10 mouse cellular contexts compared by ENCODE assay signal in genomic region chr10:41451656-41452055, GRCm38 (mm10). TPM values are rescaled to one million over a fixed set of nuclear protein-coding genes. Genes with fewer than 3 reads are reported as not detected.
A peak's percentile ranks its signal among the peaks of the same experiment; 100 is the strongest.
DNase-seq lines count a peak whose midpoint lies in the region; ATAC-seq and TF ChIP-seq lines count a peak whose summit lies in the region.
"Had no signal": no experiment of that assay in that cellular context is flagged by ENCODE, and none has a peak within 500 bp of the region (broad histone marks: within the 10 kb centered on the region; RNA-seq: fewer than 3 reads in every experiment).

No protein-coding gene starts in this region.

- no peak for TF ChIP-seq EP300 in liver, embryonic 14.5 days (IDR thresholded peaks at IDR 0.05; ENCODE audit: low read depth)

- H3K4me1 ChIP-seq in heart, embryonic 10.5 days = peaks cover 22% of the 10 kb centered on the region
- peaks cover 26% of the 10 kb centered on the region for H3K4me1 ChIP-seq in embryonic facial prominence, embryonic 10.5 days
- peaks cover 8 to 24% of the 10 kb centered on the region in 2 experiments for H3K4me1 ChIP-seq in liver, embryonic 14.5 days (replicated peaks; ENCODE audit: control insufficient read depth in 2 of 2, insufficient read depth in 2 of 2, low read length in 1 of 2)

- no peaks in the 10 kb centered on the region for H3K9me3 ChIP-seq in heart, embryonic 10.5 days
- H3K9me3 ChIP-seq in embryonic facial prominence, embryonic 10.5 days = no peaks in the 10 kb centered on the region
- H3K9me3 ChIP-seq in liver, embryonic 14.5 days (ENCODE audit: control insufficient read depth, low read length) = no peaks in the 10 kb centered on the region

- ATAC-seq in liver, embryonic 14.5 days (ENCODE audit: insufficient read depth) = no peak

- peaks cover 34% of the 10 kb centered on the region for H3K36me3 ChIP-seq in heart, embryonic 10.5 days
- H3K36me3 ChIP-seq in embryonic facial prominence, embryonic 10.5 days (replicated peaks) = peaks cover 49% of the 10 kb centered on the region
- H3K36me3 ChIP-seq in liver, embryonic 14.5 days (replicated peaks; ENCODE audit: control insufficient read depth, insufficient read depth, low read depth) = peaks cover 3% of the 10 kb centered on the region; the same call in 1 of the 2 replicates

- H3K4me2 ChIP-seq in liver, embryonic 14.5 days (ENCODE audit: low read depth) = peak overlapping the region; percentile 13; the same call in 1 of the 2 replicates

- no peak for TF ChIP-seq CTCF in liver, embryonic 14.5 days (IDR thresholded peaks at IDR 0.05; ENCODE audit: low read depth)

- H3K27ac ChIP-seq in heart, embryonic 10.5 days = 0 out of 2 replicates have a peak overlapping the region, but pooled peaks have one; percentile 6
- H3K27ac ChIP-seq in embryonic facial prominence, embryonic 10.5 days (replicated peaks) = no peak overlapping the region
- no peak overlapping the region for H3K27ac ChIP-seq in liver, embryonic 14.5 days

- no peak overlapping the region for H3K4me3 ChIP-seq in heart, embryonic 10.5 days
- peak overlapping the region; percentile 81; the same call in 1 of the 2 replicates for H3K4me3 ChIP-seq in embryonic facial prominence, embryonic 10.5 days
- no peak overlapping the region for H3K4me3 ChIP-seq in liver, embryonic 14.5 days (ENCODE audit: insufficient read depth in 1 of 2, low read depth in 2 of 2, low read length in 2 of 2)

- no peak for DNase-seq in heart, embryonic 10.5 days (ENCODE audit: low spot score)
- no peak for DNase-seq in heart, postnatal 25 days (ENCODE audit: low spot score)
- no peak for DNase-seq in embryonic facial prominence, embryonic 10.5 days (ENCODE audit: low spot score)
- peak; percentile 70 to 73 for DNase-seq in kidney, adult 8-10 months
- no peak for DNase-seq in liver, embryonic 14.5 days (ENCODE audit: low read depth in 3 of 3, low spot score in 3 of 3)
- DNase-seq in spleen, adult 18-20 months = no peak
- no peak for DNase-seq in urinary bladder, adult 2 months (ENCODE audit: low spot score)
- DNase-seq: adrenal gland, postnatal 36 days; cerebellum, postnatal 14 days had no signal

- H3K27me3 ChIP-seq in heart, embryonic 10.5 days (ENCODE audit: insufficient read depth, poor library complexity, severe bottlenecking) = no peaks in the 10 kb centered on the region
- no peaks in the 10 kb centered on the region for H3K27me3 ChIP-seq in embryonic facial prominence, embryonic 10.5 days (replicated peaks; ENCODE audit: low read depth, poor library complexity, severe bottlenecking)
- no peaks in the 10 kb centered on the region for H3K27me3 ChIP-seq in liver, embryonic 14.5 days (ENCODE audit: control insufficient read depth, insufficient read depth, low read length)

- WGBS in heart, embryonic 10.5 days = 92% methylated on average over 9 of the region's 9 CpGs
- WGBS in embryonic facial prominence, embryonic 10.5 days = 89% methylated on average over 9 of the region's 9 CpGs
- WGBS in liver, embryonic 14.5 days (ENCODE audit: insufficient replicate concordance) = 88% methylated on average over 9 of the region's 9 CpGs

- intact Hi-C loops in heart, postnatal 25 days (cut with DNase I) = no loop called here

- no peak overlapping the region for H3K9ac ChIP-seq in liver, embryonic 14.5 days (replicated peaks)

RNA-seq across cellular contexts. Expression of gene Zbtb24, which starts 1.5 kb away (rescaled TPM):
- 13.8 and 13.9 TPM in 2 replicates for polyA plus RNA-seq in heart, embryonic 10.5 days (2016; fragmentation: Nextera tagmentation; extraction: Ambion mirVana)
- total RNA-seq in heart, postnatal 25 days (2021) = 1 to 10 TPM; 7.2 to 8.2 TPM
- 18.1 and 18.5 TPM in 2 replicates for polyA plus RNA-seq in embryonic facial prominence, embryonic 10.5 days (2016; fragmentation: Nextera tagmentation; extraction: Ambion mirVana)
- polyA plus RNA-seq in liver, embryonic 14.5 days (2012; rRNA removed) = 3.3 and 4.0 TPM in 2 replicates
- 4.1 and 4.2 TPM in 2 replicates for polyA plus RNA-seq in liver, embryonic 14.5 days (2014; fragmentation: Nextera tagmentation; extraction: Ambion mirVana)
- polyA plus RNA-seq in urinary bladder, adult 2 months (2012; rRNA removed) = 15.8 and 17.4 TPM in 2 replicates

RNA-seq across cellular contexts. Expression of gene Mical1, which starts 24.5 kb away (rescaled TPM):
- 46.5 and 48.8 TPM in 2 replicates for polyA plus RNA-seq in heart, embryonic 10.5 days (2016; fragmentation: Nextera tagmentation; extraction: Ambion mirVana)
- total RNA-seq in heart, postnatal 25 days (2021) = 10 to 100 TPM; 11.5 to 15.6 TPM
- 44.5 and 48.0 TPM in 2 replicates for polyA plus RNA-seq in embryonic facial prominence, embryonic 10.5 days (2016; fragmentation: Nextera tagmentation; extraction: Ambion mirVana)
- 2.0 and 2.6 TPM in 2 replicates for polyA plus RNA-seq in liver, embryonic 14.5 days (2012; rRNA removed)
- 2.8 TPM in 2 replicates for polyA plus RNA-seq in liver, embryonic 14.5 days (2014; fragmentation: Nextera tagmentation; extraction: Ambion mirVana)
- polyA plus RNA-seq in urinary bladder, adult 2 months (2012; rRNA removed) = 48.9 and 57.9 TPM in 2 replicates

RNA-seq across cellular contexts. Expression of gene Smpd2, which starts 38.5 kb away (rescaled TPM):
- polyA plus RNA-seq in heart, embryonic 10.5 days (2016; fragmentation: Nextera tagmentation; extraction: Ambion mirVana) = 51.8 and 52.7 TPM in 2 replicates
- total RNA-seq in heart, postnatal 25 days (2021) = 10 to 100 TPM; 38.3 to 38.6 TPM
- polyA plus RNA-seq in embryonic facial prominence, embryonic 10.5 days (2016; fragmentation: Nextera tagmentation; extraction: Ambion mirVana) = 61.2 and 65.7 TPM in 2 replicates
- polyA plus RNA-seq in liver, embryonic 14.5 days (2012; rRNA removed) = 6.7 and 7.1 TPM in 2 replicates
- polyA plus RNA-seq in liver, embryonic 14.5 days (2014; fragmentation: Nextera tagmentation; extraction: Ambion mirVana) = 8.6 and 11.1 TPM in 2 replicates
- polyA plus RNA-seq in urinary bladder, adult 2 months (2012; rRNA removed) = 167 and 169 TPM in 2 replicates

RNA-seq across cellular contexts. Expression of gene Ppil6, which starts 38.6 kb away (rescaled TPM):
- polyA plus RNA-seq in heart, embryonic 10.5 days (2016; fragmentation: Nextera tagmentation; extraction: Ambion mirVana) = 0.95 and 1.3 TPM in 2 replicates
- total RNA-seq in heart, postnatal 25 days (2021) = 1 to 10 TPM; 1.4 to 1.5 TPM
- polyA plus RNA-seq in embryonic facial prominence, embryonic 10.5 days (2016; fragmentation: Nextera tagmentation; extraction: Ambion mirVana) = 0.80 and 0.93 TPM in 2 replicates
- not detected in 2 replicates for polyA plus RNA-seq in liver, embryonic 14.5 days (2012; rRNA removed)
- not detected in 2 replicates for polyA plus RNA-seq in liver, embryonic 14.5 days (2014; fragmentation: Nextera tagmentation; extraction: Ambion mirVana)
- polyA plus RNA-seq in urinary bladder, adult 2 months (2012; rRNA removed) = 10.7 and 11.5 TPM in 2 replicates
- total RNA-seq: gastrocnemius, adult 8-10 months had no signal

Comparison
In these comparisons a context has a peak if more than half of its experiments do, and no peak if none do; other contexts are left out.
1. DNase-seq: peak in kidney, adult 8-10 months (2 of 2); none in heart, embryonic 10.5 days (single experiment), heart, postnatal 25 days (single experiment), embryonic facial prominence, embryonic 10.5 days (single experiment), liver, embryonic 14.5 days (0 of 3), spleen, adult 18-20 months (0 of 2) and urinary bladder, adult 2 months (single experiment).
2. RNA of gene Mical1, which starts 24.5 kb away (polyA plus RNA-seq): 48.9 to 57.9 TPM in urinary bladder, adult 2 months, 46.5 to 48.8 TPM in heart, embryonic 10.5 days and 44.5 to 48.0 TPM in embryonic facial prominence, embryonic 10.5 days; 2.0 to 2.8 TPM in liver, embryonic 14.5 days; every median in the first group is over 10 times any median in the second.